Mouse (Mus musculus) limb, embryonic 15.5 days (tissue): Measurements from ENCODE around the gene Slc9a1. TPM values are rescaled to one million over a fixed set of nuclear protein-coding genes. Genes with fewer than 3 reads are reported as not detected.
A peak's percentile ranks its signal among the peaks of the same experiment; 100 is the strongest.

Experiments
- ATAC-seq: fragments of 200-750 bp; cut with Nextera tagmentation; 2 replicates; pipeline ENCODE4 v1.8.0; 2017; ENCODE audit warnings: low read depth, moderate TSS enrichment; ENCODE audit not compliant: insufficient number of reproducible peaks, low FRiP score, low TSS enrichment
- H3K27ac ChIP-seq: fragments of 300-500 bp; sonication (generic); 2 replicates; pipeline ENCODE4 v1.5.1; 2015; ENCODE audit warnings: moderate library complexity, mild to moderate bottlenecking, inconsistent platforms
- H3K27me3 ChIP-seq: fragments of 300-500 bp; sonication (generic); 2 replicates; pipeline ENCODE4 v1.6.1; 2015; ENCODE audit warnings: inconsistent platforms
- H3K36me3 ChIP-seq: fragments of 300-500 bp; sonication (generic); 2 replicates; pipeline ENCODE4 v1.6.1; 2015; ENCODE audit warnings: inconsistent platforms
- H3K4me1 ChIP-seq: fragments of 300-500 bp; sonication (generic); 2 replicates; pipeline ENCODE4 v1.6.1; 2015; ENCODE audit warnings: inconsistent platforms
- H3K4me2 ChIP-seq: fragments of 300-500 bp; sonication (generic); 2 replicates; pipeline ENCODE4 v1.6.1; 2015; ENCODE audit warnings: mild to moderate bottlenecking, inconsistent platforms
- H3K4me3 ChIP-seq: fragments of 300-500 bp; sonication (generic); 2 replicates; pipeline ENCODE4 v1.5.1; 2015; ENCODE audit warnings: mild to moderate bottlenecking, inconsistent platforms
- H3K9ac ChIP-seq: fragments of 300-500 bp; sonication (generic); 2 replicates; pipeline ENCODE4 v1.6.1; 2015; ENCODE audit warnings: inconsistent platforms
- H3K9me3 ChIP-seq: fragments of 300-500 bp; sonication (generic); 2 replicates; pipeline ENCODE4 v1.6.1; 2016; ENCODE audit warnings: inconsistent platforms
- WGBS: fragments of 180-500 bp; shearing (Covaris S2); methylation state at CpG from one replicate; pipeline ENCODE4 v1.1.7; 2015; 5-methylcytosine and 5-hydroxymethylcytosine counted together
- polyA plus RNA-seq: library from polyadenylated mRNA; unstranded; fragments of >200 nt; fragmentation: Nextera tagmentation; extraction: Ambion mirVana; gene quantifications from 2 replicates; pipeline ENCODE4 v1.2.1, GENCODE M21; 2015

Slc9a1 gene
- polyA plus RNA-seq, 1 experiment from 2014 or later = 10.1 TPM

GRCm38 (mm10) chr4:133447366-133447765 lies 77.9 kb downstream of the Slc9a1 start:
- Histone ChIP-seq H3K9ac (no peak overlapping the region), H3K27me3 (no peaks in the 10 kb centered on the region), H3K4me3 (no peak overlapping the region), H3K4me1 (peaks cover 27% of the 10 kb centered on the region), H3K36me3 (no peaks in the 10 kb centered on the region), H3K27ac (no peak overlapping the region), H3K4me2 (no peak overlapping the region), H3K9me3 (no peaks in the 10 kb centered on the region)
- WGBS = 39% methylated on average over 5 of the region's 5 CpGs
- no peak for ATAC-seq

DNA sequence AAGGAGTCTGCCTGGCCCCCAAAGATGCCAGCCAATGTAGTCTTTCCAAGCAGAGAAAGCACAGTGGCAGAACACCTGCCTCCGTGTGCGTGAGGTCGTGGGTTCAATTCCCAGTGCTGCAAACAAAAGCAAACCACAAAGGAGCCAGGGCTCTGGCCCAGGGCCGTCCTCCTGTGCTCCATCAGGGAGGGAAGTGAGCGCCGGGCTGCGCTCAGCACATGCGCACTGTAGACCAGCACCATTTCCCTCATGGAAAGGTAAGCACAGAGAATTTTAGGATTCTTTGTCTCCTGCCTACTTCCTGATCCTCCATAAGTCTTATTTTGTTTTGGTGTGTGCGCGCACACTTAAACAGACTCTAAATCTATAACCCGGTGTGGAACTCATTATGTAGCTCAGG lies 78.5 kb downstream of the Slc9a1 start:
- Histone ChIP-seq H3K4me2 (no peak overlapping the region), H3K9me3 (no peaks in the 10 kb centered on the region), H3K4me1 (peaks cover 24% of the 10 kb centered on the region), H3K9ac (no peak overlapping the region), H3K27ac (no peak overlapping the region), H3K27me3 (no peaks in the 10 kb centered on the region), H3K4me3 (no peak overlapping the region), H3K36me3 (no peaks in the 10 kb centered on the region)
- no peak for ATAC-seq
- WGBS = 84% methylated on average over 11 of the region's 11 CpGs

DNA sequence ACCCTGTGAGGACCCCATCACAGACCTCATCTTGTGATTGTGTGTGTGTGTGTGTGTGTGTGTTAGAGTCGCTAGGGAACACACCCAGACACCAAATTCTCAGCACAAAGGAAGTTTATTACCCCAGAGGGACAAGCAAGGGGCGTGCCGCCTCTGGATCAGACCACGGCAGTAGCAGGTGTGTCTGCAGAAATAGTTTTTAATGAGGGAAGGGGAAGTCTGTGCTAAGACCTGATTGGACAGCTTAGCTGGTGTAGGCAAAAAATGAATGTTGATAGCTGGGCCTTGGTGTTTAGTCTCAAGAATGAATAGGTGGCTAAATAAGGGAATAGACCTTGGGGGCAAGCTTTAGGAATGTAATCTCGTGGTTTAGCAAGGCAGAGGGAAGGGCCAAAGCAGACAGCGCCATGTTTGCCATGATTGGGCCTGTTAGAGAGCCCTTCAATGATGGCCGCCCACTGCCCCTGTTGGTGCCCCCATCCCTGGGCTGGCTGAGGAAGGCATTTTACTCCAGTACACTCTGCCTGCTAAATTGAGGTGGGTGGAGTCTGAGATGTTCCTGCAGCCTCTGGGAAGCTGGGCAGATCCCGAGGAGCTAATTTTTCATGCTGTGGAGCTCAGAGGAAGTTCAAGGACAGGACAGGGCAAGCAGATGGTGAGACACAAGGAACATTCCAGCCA lies 79.3 kb downstream of the Slc9a1 start:
- 45% methylated on average over 8 of the region's 8 CpGs for WGBS
- no peaks in the 10 kb centered on the region for H3K9me3 ChIP-seq
- no peaks in the 10 kb centered on the region for H3K27me3 ChIP-seq
- H3K27ac ChIP-seq = no peak overlapping the region
- no peak overlapping the region for H3K9ac ChIP-seq
- peaks cover 19% of the 10 kb centered on the region for H3K4me1 ChIP-seq
- no peak for ATAC-seq
- H3K4me3 ChIP-seq = no peak overlapping the region
- no peaks in the 10 kb centered on the region for H3K36me3 ChIP-seq
- no peak overlapping the region for H3K4me2 ChIP-seq

DNA sequence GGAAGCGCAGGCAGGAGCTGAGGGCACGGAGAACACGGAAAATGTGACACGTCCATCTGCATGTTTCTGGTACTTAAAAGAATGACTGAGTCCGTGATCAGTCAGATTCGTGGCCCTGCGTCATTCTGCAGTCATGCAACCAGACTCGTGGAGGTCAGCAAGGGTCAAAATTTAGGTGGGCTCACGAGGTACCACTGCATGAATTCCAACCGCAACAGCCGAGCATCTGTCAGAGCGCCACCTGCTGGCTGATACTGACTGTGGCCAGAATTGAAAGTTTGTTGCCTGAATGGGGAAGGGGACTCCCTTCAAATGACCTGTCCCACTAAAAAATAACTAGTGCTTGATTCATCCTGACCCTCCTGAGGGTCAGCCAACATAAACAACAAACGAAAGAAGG lies 80.2 kb downstream of the Slc9a1 start:
- Histone ChIP-seq H3K9me3 (no peaks in the 10 kb centered on the region), H3K27ac (no peak overlapping the region), H3K4me1 (peaks cover 16% of the 10 kb centered on the region), H3K27me3 (no peaks in the 10 kb centered on the region), H3K9ac (no peak overlapping the region), H3K36me3 (no peaks in the 10 kb centered on the region), H3K4me2 (peak overlapping the region; percentile 19; the same call in 1 of the 2 replicates), H3K4me3 (no peak overlapping the region)
- WGBS = 16% methylated on average over 13 of the region's 13 CpGs
- no peak for ATAC-seq

DNA sequence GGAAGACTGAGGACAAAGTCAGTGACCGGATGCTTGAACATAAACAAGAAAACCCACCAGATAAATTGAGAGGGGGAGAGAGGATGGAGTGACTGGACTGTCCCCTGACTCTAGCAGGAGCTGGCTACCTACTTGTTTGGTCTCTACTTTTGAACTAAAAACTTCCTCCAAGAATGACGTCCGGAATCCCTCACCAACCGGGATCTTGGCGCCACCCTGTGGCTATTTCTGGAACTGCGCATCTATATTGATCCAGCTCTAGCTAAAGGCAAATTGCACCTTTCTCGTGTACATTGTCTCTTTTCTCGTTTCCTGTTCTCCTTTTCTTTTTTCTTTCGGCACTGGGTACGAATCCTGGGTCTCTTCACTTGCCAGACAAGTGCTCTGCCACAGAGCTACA lies 82.0 kb downstream of the Slc9a1 start:
- Histone ChIP-seq H3K4me2 (no peak overlapping the region), H3K27me3 (no peaks in the 10 kb centered on the region), H3K27ac (no peak overlapping the region), H3K4me1 (peaks cover 14% of the 10 kb centered on the region), H3K4me3 (no peak overlapping the region), H3K36me3 (no peaks in the 10 kb centered on the region), H3K9me3 (no peaks in the 10 kb centered on the region), H3K9ac (no peak overlapping the region)
- WGBS = 8% methylated on average over 10 of the region's 10 CpGs
- ATAC-seq = no peak

DNA sequence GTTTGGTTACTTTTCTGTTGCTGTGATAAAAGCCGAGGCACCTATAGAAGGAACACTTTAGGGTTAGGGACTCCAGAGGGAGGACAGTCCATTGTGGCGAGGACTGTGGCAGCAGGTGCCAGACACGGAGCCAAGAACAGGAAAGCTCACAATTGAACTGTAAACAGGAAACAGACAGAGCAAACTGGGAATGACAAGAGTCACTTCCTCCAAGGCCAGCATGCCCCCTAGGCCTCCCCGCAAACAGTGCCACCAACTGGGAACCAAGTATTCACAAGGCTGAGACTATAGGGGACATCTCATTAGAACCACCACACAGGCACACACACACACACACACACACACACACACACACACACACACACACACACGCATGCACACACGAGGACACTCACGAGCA lies 82.9 kb downstream of the Slc9a1 start:
- H3K27me3 ChIP-seq = no peaks in the 10 kb centered on the region
- peaks cover 14% of the 10 kb centered on the region for H3K4me1 ChIP-seq
- ATAC-seq = no peak
- H3K27ac ChIP-seq = no peak overlapping the region
- no peak overlapping the region for H3K4me2 ChIP-seq
- 67% methylated on average over 5 of the region's 7 CpGs for WGBS
- H3K36me3 ChIP-seq = no peaks in the 10 kb centered on the region
- H3K9ac ChIP-seq = no peak overlapping the region
- no peak overlapping the region for H3K4me3 ChIP-seq
- H3K9me3 ChIP-seq = no peaks in the 10 kb centered on the region

GRCm38 (mm10) chr4:133458044-133458443 lies 88.5 kb downstream of the Slc9a1 start:
- H3K4me3 ChIP-seq = no peak overlapping the region
- H3K4me2 ChIP-seq = no peak overlapping the region
- ATAC-seq = no peak
- peaks cover 6% of the 10 kb centered on the region for H3K4me1 ChIP-seq
- H3K27me3 ChIP-seq = no peaks in the 10 kb centered on the region
- H3K9ac ChIP-seq = no peak overlapping the region
- WGBS = 59% methylated on average over 3 of the region's 3 CpGs
- H3K27ac ChIP-seq = no peak overlapping the region
- H3K36me3 ChIP-seq = no peaks in the 10 kb centered on the region
- H3K9me3 ChIP-seq = no peaks in the 10 kb centered on the region

- H3K9me3 ChIP-seq = no peaks in the 10 kb centered on the region
- 75% methylated on average over 1 of the region's 1 CpGs for WGBS
Measured at GRCm38 (mm10) chr4:133460006-133460405, 90.5 kb downstream of the Slc9a1 start.

DNA sequence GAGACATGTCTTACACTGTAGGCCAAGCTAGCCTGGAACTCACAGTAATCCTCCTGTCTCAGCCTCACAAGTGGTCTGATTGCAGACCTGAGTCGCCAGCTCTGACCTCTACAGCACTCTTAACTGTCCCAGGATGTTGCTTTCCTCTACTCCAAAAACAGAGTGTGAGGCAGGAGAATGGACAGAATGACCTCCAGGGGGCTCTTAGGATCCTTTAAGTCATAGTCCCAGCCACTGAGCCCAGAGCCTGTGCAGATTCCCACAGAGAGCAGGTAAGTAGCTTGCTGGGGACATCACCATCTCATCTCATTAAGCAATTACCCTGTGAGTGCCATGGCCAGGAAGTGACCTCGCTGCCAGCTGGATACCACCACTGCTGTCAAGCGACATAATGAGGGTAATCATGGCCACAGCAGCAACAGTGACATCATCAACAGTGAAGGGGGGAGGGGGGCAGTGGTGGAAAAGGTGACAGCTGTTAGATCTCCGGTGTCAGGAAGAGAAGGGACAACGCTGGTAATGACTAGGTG lies 91.4 kb downstream of the Slc9a1 start:
- no peak for ATAC-seq
- H3K4me3 ChIP-seq = no peak overlapping the region

More at GRCm38 (mm10) chr4:133460006-133460405, 90.5 kb downstream of the Slc9a1 start:
- no peak overlapping the region for H3K4me3 ChIP-seq
- H3K27ac ChIP-seq = no peak overlapping the region
- H3K4me1 ChIP-seq = peaks cover 12% of the 10 kb centered on the region
- ATAC-seq = no peak
- no peaks in the 10 kb centered on the region for H3K36me3 ChIP-seq
- H3K27me3 ChIP-seq = no peaks in the 10 kb centered on the region
- no peak overlapping the region for H3K9ac ChIP-seq
- H3K4me2 ChIP-seq = no peak overlapping the region

GRCm38 (mm10) chr4:133461362-133461761 lies 91.9 kb downstream of the Slc9a1 start:
- no peak for ATAC-seq
- Histone ChIP-seq H3K9ac (no peak overlapping the region), H3K4me2 (no peak overlapping the region), H3K36me3 (no peaks in the 10 kb centered on the region), H3K27me3 (no peaks in the 10 kb centered on the region), H3K27ac (no peak overlapping the region), H3K9me3 (no peaks in the 10 kb centered on the region), H3K4me1 (peaks cover 12% of the 10 kb centered on the region), H3K4me3 (no peak overlapping the region)
- WGBS = 82% methylated on average over 4 of the region's 4 CpGs

More for the DNA sequence above, 91.4 kb downstream of the Slc9a1 start:
- 31% methylated on average over 5 of the region's 5 CpGs for WGBS
- H3K9me3 ChIP-seq = no peaks in the 10 kb centered on the region
- H3K4me1 ChIP-seq = peaks cover 12% of the 10 kb centered on the region
- H3K4me2 ChIP-seq = no peak overlapping the region
- H3K27me3 ChIP-seq = no peaks in the 10 kb centered on the region
- no peaks in the 10 kb centered on the region for H3K36me3 ChIP-seq
- H3K9ac ChIP-seq = no peak overlapping the region
- no peak overlapping the region for H3K27ac ChIP-seq

- Histone ChIP-seq H3K27me3 (no peaks in the 10 kb centered on the region), H3K36me3 (no peaks in the 10 kb centered on the region)
Measured at GRCm38 (mm10) chr4:133463184-133463583, 93.7 kb downstream of the Slc9a1 start.

GRCm38 (mm10) chr4:133468080-133468479 lies 98.6 kb downstream of the Slc9a1 start:
- no peak for ATAC-seq
- WGBS = under 1% methylated on average over 27 of the region's 27 CpGs
- H3K27ac ChIP-seq = 0 out of 2 replicates have a peak overlapping the region, but pooled peaks have one; percentile 13

More at GRCm38 (mm10) chr4:133463184-133463583, 93.7 kb downstream of the Slc9a1 start:
- H3K4me2 ChIP-seq = no peak overlapping the region
- no peak for ATAC-seq
- H3K4me3 ChIP-seq = no peak overlapping the region
- no peak overlapping the region for H3K9ac ChIP-seq
- peaks cover 17% of the 10 kb centered on the region for H3K4me1 ChIP-seq
- H3K27ac ChIP-seq = peak overlapping the region; percentile 43; the same call in 1 of the 2 replicates
- no peaks in the 10 kb centered on the region for H3K9me3 ChIP-seq
- 49% methylated on average over 6 of the region's 6 CpGs for WGBS

More at GRCm38 (mm10) chr4:133468080-133468479, 98.6 kb downstream of the Slc9a1 start:
- H3K4me2 ChIP-seq = peak overlapping the region; percentile 88
- H3K36me3 ChIP-seq = no peaks in the 10 kb centered on the region
- peak overlapping the region; percentile 53 for H3K4me3 ChIP-seq
- peak overlapping the region; percentile 40 for H3K9ac ChIP-seq
- peaks cover 24% of the 10 kb centered on the region for H3K4me1 ChIP-seq
- no peaks in the 10 kb centered on the region for H3K27me3 ChIP-seq
- peaks cover 4% of the 10 kb centered on the region; the same call in 1 of the 2 replicates for H3K9me3 ChIP-seq
